Mouse (Mus musculus) stomach, postnatal 0 days (tissue): ENCODE measurements around the gene Ppdpf.

ENCODE experiments used
- CTCF ChIP-seq: IDR thresholded peaks from 2 replicates; pipeline ENCODE4 v1.5.1; 2016; ENCODE audit warnings: antibody characterized with exemption, low read depth, mild to moderate bottlenecking, moderate library complexity
- EP300 ChIP-seq: optimal IDR thresholded peaks from 2 replicates; pipeline ENCODE3; 2016; ENCODE audit warnings: antibody characterized with exemption

DNA sequence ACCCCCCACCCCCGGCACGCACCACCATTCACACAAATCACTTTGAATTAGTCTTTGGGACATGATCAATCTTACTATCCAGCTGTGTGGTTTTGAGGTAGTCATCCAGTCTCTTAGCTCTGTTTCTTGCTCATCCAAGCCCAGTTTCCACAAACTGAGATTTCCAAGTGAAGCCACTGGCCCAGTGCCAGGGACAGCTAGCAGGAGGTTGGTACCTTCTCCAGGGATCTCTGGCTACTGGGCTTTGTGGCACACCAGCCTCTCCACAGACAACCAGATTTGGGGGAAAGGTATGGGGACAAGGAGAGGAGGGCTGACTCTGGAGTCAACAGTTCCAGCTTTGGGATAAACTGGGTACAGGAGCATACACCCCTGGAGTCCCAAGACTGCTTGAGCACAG is 33.3 kb downstream of the Ppdpf start:
- TF ChIP-seq CTCF = no peak
- no peak for TF ChIP-seq EP300
